In genomic region chr12:109469793-109470192, GRCm38 (mm10) we compare ENCODE assay signal across 23 mouse cellular contexts. TPM values are rescaled to one million over a fixed set of nuclear protein-coding genes. Genes with fewer than 3 reads are reported as not detected.
DNase-seq lines count a peak whose midpoint lies in the region; ATAC-seq lines count a peak whose summit lies in the region.
"Had no signal": no experiment of that assay in that cellular context is flagged by ENCODE, and none has a peak within 500 bp of the region (broad histone marks: within the 10 kb centered on the region; RNA-seq: fewer than 3 reads in every experiment).

No protein-coding gene starts in this region.

- ATAC-seq in neural tube, embryonic 11.5 days (ENCODE audit: insufficient read depth, low FRiP score, low TSS enrichment): no peak
- no peak for ATAC-seq in neural tube, embryonic 15.5 days (ENCODE audit: low FRiP score)
- peak; percentile 68 for ATAC-seq in granulocyte monocyte progenitor cell, adult 5-6 weeks (replicated peaks; ENCODE audit: poor library complexity, severe bottlenecking)
- ATAC-seq: activated CD4-positive, CD25-positive, alpha-beta regulatory T cell, adult 4 months; forebrain, embryonic 14.5 days; forebrain, embryonic 16.5 days; Patski had no signal

- H3K27ac ChIP-seq in neural tube, embryonic 11.5 days (ENCODE audit: low read depth, low read length): no peak overlapping the region
- no peak overlapping the region for H3K27ac ChIP-seq in neural tube, embryonic 15.5 days (replicated peaks)
- H3K27ac ChIP-seq: embryonic facial prominence, embryonic 13.5 days; embryonic facial prominence, embryonic 15.5 days; forebrain, embryonic 10.5 days; forebrain, embryonic 12.5 days had no signal

- H3K9ac ChIP-seq in neural tube, embryonic 11.5 days (ENCODE audit: low read length): no peak overlapping the region
- no peak overlapping the region for H3K9ac ChIP-seq in neural tube, embryonic 15.5 days (replicated peaks)
- H3K9ac ChIP-seq: embryonic facial prominence, embryonic 13.5 days; embryonic facial prominence, embryonic 15.5 days; forebrain, embryonic 12.5 days had no signal

- no peaks in the 10 kb centered on the region for H3K4me1 ChIP-seq in neural tube, embryonic 11.5 days (ENCODE audit: control insufficient read depth, insufficient read depth, low read length)
- no peaks in the 10 kb centered on the region for H3K4me1 ChIP-seq in neural tube, embryonic 15.5 days
- H3K4me1 ChIP-seq: forebrain, embryonic 12.5 days had no signal

- H3K36me3 ChIP-seq in neural tube, embryonic 11.5 days (ENCODE audit: control insufficient read depth, insufficient read depth, low read length): no peaks in the 10 kb centered on the region
- H3K36me3 ChIP-seq in neural tube, embryonic 15.5 days: no peaks in the 10 kb centered on the region
- H3K36me3 ChIP-seq: embryonic facial prominence, embryonic 13.5 days; embryonic facial prominence, embryonic 15.5 days; forebrain, embryonic 10.5 days; forebrain, embryonic 12.5 days had no signal

- intact Hi-C loops in left cerebral cortex, postnatal 10 days (cut with DNase I): no loop called here

- DNase-seq in neural tube, embryonic 11.5 days (ENCODE audit: low spot score): peak; percentile 6
- DNase-seq in lung, postnatal 36 days: no peak
- no peak for DNase-seq in left cerebral cortex, postnatal 10 days (ENCODE audit: extremely low spot score in 1 of 2, low spot score in 2 of 2)
- DNase-seq: adrenal gland, adult 8-10 months; adrenal gland, postnatal 14 days; adrenal gland, postnatal 36 days; cerebellum, adult 11-12 months; cerebellum, adult 2 months; cerebellum, adult 9-10 months; cerebellum, postnatal 25 days; embryo, embryonic 11 days had no signal

- H3K9me3 ChIP-seq in neural tube, embryonic 11.5 days (ENCODE audit: control insufficient read depth, low read length): no peaks in the 10 kb centered on the region
- no peaks in the 10 kb centered on the region for H3K9me3 ChIP-seq in neural tube, embryonic 15.5 days (replicated peaks)
- H3K9me3 ChIP-seq: embryonic facial prominence, embryonic 13.5 days; embryonic facial prominence, embryonic 15.5 days; forebrain, embryonic 10.5 days; forebrain, embryonic 12.5 days had no signal

- 88% methylated on average over 8 of the region's 8 CpGs for WGBS in neural tube, embryonic 11.5 days
- 85% methylated on average over 8 of the region's 8 CpGs for WGBS in neural tube, embryonic 15.5 days

- no peaks in the 10 kb centered on the region for H3K27me3 ChIP-seq in neural tube, embryonic 11.5 days (ENCODE audit: control insufficient read depth, insufficient read depth, low read length)
- no peaks in the 10 kb centered on the region for H3K27me3 ChIP-seq in neural tube, embryonic 15.5 days (replicated peaks)
- H3K27me3 ChIP-seq: embryonic facial prominence, embryonic 13.5 days; embryonic facial prominence, embryonic 15.5 days had no signal

- no peak overlapping the region for H3K4me2 ChIP-seq in neural tube, embryonic 11.5 days (ENCODE audit: low read depth)
- no peak overlapping the region for H3K4me2 ChIP-seq in neural tube, embryonic 15.5 days
- H3K4me2 ChIP-seq: embryonic facial prominence, embryonic 13.5 days; embryonic facial prominence, embryonic 15.5 days; forebrain, embryonic 12.5 days had no signal

- no peak overlapping the region for H3K4me3 ChIP-seq in neural tube, embryonic 11.5 days (ENCODE audit: low read depth, low read length)
- no peak overlapping the region for H3K4me3 ChIP-seq in neural tube, embryonic 15.5 days (replicated peaks)
- H3K4me3 ChIP-seq: embryonic facial prominence, embryonic 13.5 days; embryonic facial prominence, embryonic 15.5 days; erythroblast, embryonic 14.5 days; forebrain, embryonic 10.5 days; forebrain, embryonic 12.5 days had no signal

RNA-seq across cellular contexts. Expression of gene Dlk1, which starts 17.2 kb away (rescaled TPM):
- polyA plus RNA-seq in neural tube, embryonic 11.5 days (2014; fragmentation: Nextera tagmentation; extraction: Ambion mirVana): 112 and 120 TPM in 2 replicates
- 96.8 and 132 TPM in 2 replicates for polyA plus RNA-seq in neural tube, embryonic 15.5 days (2015; fragmentation: Nextera tagmentation; extraction: Ambion mirVana)
- total RNA-seq in granulocyte monocyte progenitor cell, adult 5-6 weeks (2014; fragmentation: Nextera tagmentation): not detected in 2 replicates
- total RNA-seq in granulocyte monocyte progenitor cell, adult 5-6 weeks (2017): not detected in 2 replicates
- 1 to 10 TPM; 2.1 to 2.9 TPM for total RNA-seq in left cerebral cortex, postnatal 10 days (2021)
- polyA plus RNA-seq: activated CD4-positive, CD25-positive, alpha-beta regulatory T cell, adult 4 months; C2C12; Patski had no signal
